Mouse (Mus musculus) lung, adult 2 months (tissue): ENCODE measurements around the gene Il1r1. TPM values are rescaled to one million over a fixed set of nuclear protein-coding genes. Genes with fewer than 3 reads are reported as not detected.

Source experiments
- DNase-seq: peaks from one replicate; pipeline ENCODE4 v3.0.0; 2022
- H3K4me1 ChIP-seq: fragments of 200-500 bp; 2 replicates; pipeline ENCODE4 v1.6.1; 2011; ENCODE audit warnings: low read length; ENCODE audit not compliant: control insufficient read depth, insufficient read depth
- H3K4me3 ChIP-seq: fragments of 200-500 bp; replicated peaks from 2 replicates; pipeline ENCODE3; 2011; ENCODE audit warnings: low read depth, mild to moderate bottlenecking, control low read depth, low read length; ENCODE audit errors: extremely low read depth
- CTCF ChIP-seq: fragments of 200-500 bp; IDR thresholded peaks from 2 replicates; pipeline ENCODE4 v1.5.1; 2011; ENCODE audit warnings: mild to moderate bottlenecking, low read length, control low read depth; ENCODE audit not compliant: insufficient read depth
- POLR2A ChIP-seq: fragments of 200-500 bp; IDR thresholded peaks from 2 replicates; pipeline ENCODE4 v1.6.1; 2011; ENCODE audit warnings: low read depth, mild to moderate bottlenecking, control low read depth, low read length, borderline replicate concordance; ENCODE audit errors: extremely low read depth
- WGBS: fragments of 180-500 bp; shearing (Covaris S2); methylation state at CpG from one replicate; pipeline ENCODE4 v1.1.7; 2018; 5-methylcytosine and 5-hydroxymethylcytosine counted together
- polyA plus RNA-seq: library from polyadenylated mRNA; depleted of rRNA; stranded (reverse); fragments of >200 nt; gene quantifications from 2 replicates; pipeline ENCODE4 v1.2.3, GENCODE M21; 2012

Gene Il1r1
- polyA plus RNA-seq, 1 experiment = 14.1 TPM

DNA sequence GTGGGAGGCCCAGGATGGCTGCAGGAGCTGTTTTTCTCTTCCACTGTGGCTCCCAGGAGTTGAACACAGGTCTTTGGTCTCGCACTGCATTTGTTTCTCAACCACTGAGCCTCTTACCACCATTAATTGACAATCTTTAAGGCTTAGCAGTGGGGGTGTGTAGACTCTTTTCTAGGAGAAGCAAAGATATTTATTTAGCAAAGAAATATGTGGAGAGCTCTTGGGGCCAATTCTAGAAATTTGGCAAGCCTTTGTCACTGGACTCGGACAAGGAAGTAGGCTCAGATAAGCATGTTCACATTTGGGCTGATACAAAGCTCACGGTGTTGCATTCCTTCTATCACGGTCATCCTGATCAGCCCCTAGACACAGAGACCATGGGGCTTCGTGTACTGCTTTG, 34.0 kb upstream of the Il1r1 start:
- peaks cover 5% of the 10 kb centered on the region; the same call in 1 of the 2 replicates for H3K4me1 ChIP-seq
- 62% methylated on average over 5 of the region's 5 CpGs for WGBS
- H3K4me3 ChIP-seq = no peak overlapping the region
- TF ChIP-seq CTCF (no peak), POLR2A (no peak)
- no peak for DNase-seq

DNA sequence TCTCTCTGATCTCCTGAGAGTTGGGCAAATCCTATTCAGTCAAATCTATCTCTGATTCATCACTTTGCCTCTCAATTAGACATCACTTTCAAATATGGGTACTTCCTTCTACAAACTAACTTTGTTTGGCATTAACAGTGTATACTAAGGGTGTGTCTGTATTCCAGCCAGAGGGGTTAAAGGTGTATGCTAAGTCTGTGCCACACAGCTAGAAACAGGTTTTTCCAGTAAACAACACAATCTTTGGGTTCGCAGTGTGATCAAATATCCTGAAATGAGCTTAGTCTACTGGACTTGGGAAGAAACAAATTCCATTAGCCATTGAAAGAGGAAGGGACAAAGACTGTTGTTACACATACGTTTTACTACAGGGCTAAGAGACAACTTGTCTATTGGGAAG, 30.6 kb upstream of the Il1r1 start:
- Histone ChIP-seq H3K4me3 (no peak overlapping the region), H3K4me1 (peaks cover 3% of the 10 kb centered on the region; the same call in 1 of the 2 replicates)
- DNase-seq = no peak
- WGBS = 73% methylated on average over 2 of the region's 2 CpGs
- TF ChIP-seq CTCF = no peak
- no peak for TF ChIP-seq POLR2A

DNA sequence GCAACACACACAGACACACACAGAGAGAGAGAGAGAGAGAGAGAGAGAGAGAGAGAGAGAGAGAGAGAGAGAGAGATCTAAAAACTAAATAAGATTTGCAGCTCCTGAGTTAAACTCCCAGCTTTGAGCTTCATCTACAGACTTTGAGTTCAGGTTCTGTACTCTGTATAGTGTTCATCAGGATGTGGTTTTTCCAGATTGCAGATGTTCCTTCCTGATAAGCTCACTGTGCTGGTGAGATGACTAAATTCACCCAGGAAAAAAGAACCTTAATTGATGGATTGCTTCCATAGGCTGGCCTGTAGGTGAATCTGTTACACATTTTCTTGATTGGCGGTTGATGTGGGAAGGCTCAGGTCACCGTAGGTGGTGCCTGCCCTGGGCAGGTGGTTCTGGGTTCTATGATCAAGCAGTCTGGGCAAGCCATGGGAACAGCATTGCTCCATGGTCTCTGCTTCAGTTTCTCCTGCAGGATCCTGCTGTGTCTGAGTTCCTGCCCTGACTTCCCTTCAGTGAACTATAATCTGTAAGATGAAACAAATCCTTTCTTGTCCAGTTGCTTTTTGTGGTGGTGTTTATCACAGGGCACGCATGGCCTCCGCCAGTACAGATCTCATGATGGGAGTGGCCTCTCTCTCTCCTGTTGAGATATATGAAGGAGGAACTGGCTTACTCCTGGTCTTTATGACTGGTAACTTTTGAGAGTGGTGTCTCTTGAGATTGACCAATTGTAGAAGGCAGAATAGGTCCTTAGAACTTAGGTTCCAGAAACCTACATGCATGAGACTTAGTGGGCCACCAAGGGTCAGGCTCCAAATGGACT, 11.3 kb upstream of the Il1r1 start:
- 71% methylated on average over 4 of the region's 4 CpGs for WGBS
- DNase-seq = no peak
- no peaks in the 10 kb centered on the region for H3K4me1 ChIP-seq
- no peak overlapping the region for H3K4me3 ChIP-seq
- TF ChIP-seq POLR2A (no peak), CTCF (no peak)

DNA sequence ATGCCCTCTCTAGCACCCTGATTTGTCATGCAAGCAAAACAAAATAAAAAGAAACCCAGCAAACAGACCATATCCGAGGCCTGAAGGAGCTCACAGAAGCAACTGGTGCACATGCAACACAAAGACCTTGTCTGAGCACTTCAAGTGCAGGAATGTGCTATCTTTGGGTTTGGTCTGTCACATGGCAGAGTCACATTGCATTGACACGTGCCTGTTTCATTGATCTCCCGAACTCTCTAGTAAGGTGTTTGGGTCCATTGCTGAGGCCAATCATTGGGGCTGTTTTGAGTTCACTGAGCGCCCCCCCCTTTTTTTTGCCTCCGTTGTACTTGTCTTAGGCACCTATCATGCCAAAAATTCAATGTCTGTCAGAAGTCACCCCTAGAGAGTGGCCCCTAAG, 7.4 kb upstream of the Il1r1 start:
- H3K4me1 ChIP-seq = peaks cover 10% of the 10 kb centered on the region
- no peak for DNase-seq
- H3K4me3 ChIP-seq = no peak overlapping the region
- 79% methylated on average over 5 of the region's 5 CpGs for WGBS
- TF ChIP-seq CTCF (no peak), POLR2A (no peak)

DNA sequence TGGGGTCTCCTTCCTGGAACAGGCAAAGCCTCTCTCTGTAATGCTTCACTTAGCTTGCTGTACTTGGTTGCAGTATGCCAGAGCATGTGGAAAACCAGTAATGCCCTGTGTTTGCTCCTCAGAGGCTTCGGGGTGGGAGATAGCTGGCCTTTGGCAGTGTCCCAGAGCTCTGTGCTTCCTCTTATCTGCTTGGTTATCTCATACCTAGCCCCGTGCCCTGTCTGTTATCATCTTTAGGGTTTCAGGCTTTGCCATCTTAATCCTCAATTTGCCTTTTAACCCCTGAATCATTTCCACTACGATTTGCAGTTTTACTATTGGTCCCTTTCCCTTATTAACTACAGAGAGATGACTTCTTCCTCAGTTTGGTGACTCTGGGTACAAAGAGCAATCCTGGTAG, 6.3 kb upstream of the Il1r1 start:
- WGBS = 66% methylated on average over 3 of the region's 3 CpGs
- H3K4me3 ChIP-seq = no peak overlapping the region
- TF ChIP-seq CTCF = no peak
- no peak for TF ChIP-seq POLR2A
- H3K4me1 ChIP-seq = peaks cover 14% of the 10 kb centered on the region
- DNase-seq = no peak

DNA sequence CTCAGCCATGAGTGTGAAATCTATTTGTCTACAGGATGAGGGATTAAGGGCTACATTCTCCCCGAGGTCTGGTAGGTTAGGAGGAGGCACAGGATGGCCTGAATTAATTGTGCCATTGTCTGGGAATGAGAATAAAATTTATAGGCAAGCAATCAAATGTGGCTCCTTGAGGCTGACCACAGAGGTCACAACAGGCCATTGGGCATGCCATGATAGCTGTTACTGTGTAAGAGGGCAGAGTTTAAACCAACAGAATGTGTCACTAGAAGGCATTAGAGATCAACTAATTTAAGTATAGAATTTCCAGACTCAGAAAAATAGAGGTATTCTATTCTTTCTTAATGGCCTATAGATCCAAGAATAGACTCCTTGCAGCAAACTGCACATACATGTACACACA, 4.3 kb upstream of the Il1r1 start:
- DNase-seq = no peak
- H3K4me3 ChIP-seq = no peak overlapping the region
- peaks cover 18% of the 10 kb centered on the region for H3K4me1 ChIP-seq
- no peak for TF ChIP-seq POLR2A
- TF ChIP-seq CTCF = no peak
- WGBS = 86% methylated on average over 1 of the region's 1 CpGs

DNA sequence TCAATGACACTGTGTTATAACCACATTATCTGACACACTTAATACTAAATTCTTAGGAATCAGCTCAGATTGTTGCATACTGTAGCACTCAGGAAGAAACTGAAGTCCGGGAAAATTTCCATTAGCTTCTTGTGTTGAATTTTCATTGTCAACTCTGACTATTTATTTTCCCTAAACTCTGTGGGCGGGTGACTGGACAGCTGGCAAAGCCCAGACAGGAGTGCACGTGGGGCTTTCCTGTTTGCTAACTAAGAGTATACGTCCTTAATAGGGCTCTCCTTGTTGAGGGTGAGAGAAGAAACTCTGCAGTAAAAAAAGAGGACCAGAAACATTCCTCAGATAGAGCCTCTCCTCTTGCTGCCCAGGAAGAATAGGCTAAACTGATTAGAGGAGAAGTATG, 3.0 kb upstream of the Il1r1 start:
- TF ChIP-seq CTCF (no peak), POLR2A (no peak)
- 15% methylated on average over 4 of the region's 4 CpGs for WGBS
- no peak for DNase-seq
- H3K4me3 ChIP-seq = no peak overlapping the region
- peaks cover 18% of the 10 kb centered on the region for H3K4me1 ChIP-seq

DNA sequence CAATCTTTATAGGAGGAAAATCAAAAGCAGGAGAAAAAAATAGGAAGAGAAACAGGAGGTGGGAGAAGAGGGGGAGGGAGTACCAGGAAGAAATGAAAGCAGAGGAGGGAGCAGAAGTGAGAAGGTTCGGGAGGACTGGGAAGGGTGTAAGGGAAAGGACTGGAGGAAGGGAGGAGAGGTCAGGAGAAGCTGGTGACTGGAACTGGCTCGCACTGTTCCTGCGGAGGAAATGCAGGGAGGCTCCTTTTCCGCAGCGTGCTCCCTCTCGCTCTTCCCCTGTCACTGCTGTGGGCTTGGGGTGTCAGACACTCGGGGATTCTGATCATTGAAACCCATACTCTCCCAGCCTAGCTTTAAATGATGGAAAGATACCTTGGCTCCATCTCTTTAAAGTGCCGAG, 2.2 kb upstream of the Il1r1 start:
- no peak; the same call in 1 of the 2 replicates for TF ChIP-seq POLR2A
- no peak for TF ChIP-seq CTCF
- peaks cover 18% of the 10 kb centered on the region for H3K4me1 ChIP-seq
- no peak overlapping the region for H3K4me3 ChIP-seq
- DNase-seq = no peak
- 48% methylated on average over 8 of the region's 8 CpGs for WGBS

DNA sequence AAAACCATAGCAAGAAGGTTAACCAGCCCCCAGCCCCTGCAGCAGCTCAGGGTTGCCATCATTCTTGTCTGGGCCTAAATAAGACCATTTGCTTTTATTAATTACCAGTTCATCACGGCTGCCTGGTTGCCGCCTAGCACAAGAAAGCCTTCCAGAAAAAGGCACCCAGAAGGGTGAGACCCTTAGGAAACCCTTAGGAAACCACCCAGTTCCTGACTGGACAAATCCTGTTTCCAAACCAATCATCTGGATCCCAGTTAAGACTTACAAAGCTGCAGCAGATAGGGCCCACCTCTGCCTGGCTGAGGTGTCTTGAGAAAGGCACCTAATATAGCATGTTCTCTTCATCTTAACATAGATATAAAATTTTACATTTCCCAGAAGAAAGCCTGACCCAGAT, 1.3 kb upstream of the Il1r1 start:
- no peak for TF ChIP-seq CTCF
- TF ChIP-seq POLR2A = no peak

DNA sequence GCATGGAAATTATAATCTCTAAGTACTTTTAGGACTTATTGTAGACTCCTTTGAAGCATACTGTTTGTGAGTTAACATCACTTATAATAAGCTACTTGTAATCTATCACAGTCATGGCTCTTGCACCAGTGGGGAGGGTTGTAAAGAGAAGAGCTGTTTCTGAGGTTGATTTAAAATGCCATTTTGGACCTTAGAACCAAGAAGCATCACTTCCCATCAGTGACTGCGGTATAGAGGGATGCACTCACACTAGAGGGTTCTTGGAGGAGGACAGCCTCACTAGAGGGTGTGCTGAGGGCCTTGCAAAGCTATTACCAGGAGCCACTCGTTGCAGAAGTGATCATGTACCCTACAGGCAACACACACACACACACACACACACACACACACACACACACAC, 700 bp downstream of the Il1r1 start:
- Histone ChIP-seq H3K4me1 (peaks cover 23% of the 10 kb centered on the region), H3K4me3 (no peak overlapping the region)
- 38% methylated on average over 2 of the region's 2 CpGs for WGBS
- TF ChIP-seq CTCF = no peak
- TF ChIP-seq POLR2A = no peak
- no peak for DNase-seq

More for the DNA sequence above, 1.3 kb upstream of the Il1r1 start:
- Histone ChIP-seq H3K4me1 (peaks cover 18% of the 10 kb centered on the region), H3K4me3 (no peak overlapping the region)
- WGBS = 78% methylated on average over 2 of the region's 2 CpGs
- no peak for DNase-seq
